Mouse (Mus musculus): Measurements from ENCODE around the gene Vmn2r83.

Vmn2r83 gene

GRCm38 (mm10) chr10:79537781-79538180, 69.2 kb downstream of the Vmn2r83 start:
- no peak for DNase-seq

DNA sequence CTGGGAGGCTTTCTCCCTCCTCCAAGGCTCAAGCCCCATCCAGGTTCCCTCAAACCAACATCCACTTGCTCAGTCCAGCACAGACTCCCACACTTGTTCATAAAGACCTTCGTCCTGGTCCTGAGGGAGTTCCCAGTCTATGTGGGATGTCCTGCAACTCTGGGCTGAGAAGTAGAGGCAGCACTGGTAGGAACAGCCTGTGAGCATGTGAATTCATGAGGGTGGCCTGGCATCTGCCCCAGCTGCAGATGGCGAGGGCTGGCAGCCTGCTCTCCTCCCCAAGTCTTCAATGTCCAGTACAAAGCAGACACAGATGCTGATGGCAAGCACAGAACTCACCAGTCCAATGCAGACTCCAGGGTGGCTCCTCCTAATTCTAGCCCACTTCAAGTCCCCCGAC, 69.8 kb downstream of the Vmn2r83 start:
- no peak for DNase-seq

- DNase-seq: no peak
Measured at GRCm38 (mm10) chr10:79538873-79539272, 70.3 kb downstream of the Vmn2r83 start.

GRCm38 (mm10) chr10:79539701-79540495, 71.4 kb downstream of the Vmn2r83 start:
- no peak for DNase-seq

DNA sequence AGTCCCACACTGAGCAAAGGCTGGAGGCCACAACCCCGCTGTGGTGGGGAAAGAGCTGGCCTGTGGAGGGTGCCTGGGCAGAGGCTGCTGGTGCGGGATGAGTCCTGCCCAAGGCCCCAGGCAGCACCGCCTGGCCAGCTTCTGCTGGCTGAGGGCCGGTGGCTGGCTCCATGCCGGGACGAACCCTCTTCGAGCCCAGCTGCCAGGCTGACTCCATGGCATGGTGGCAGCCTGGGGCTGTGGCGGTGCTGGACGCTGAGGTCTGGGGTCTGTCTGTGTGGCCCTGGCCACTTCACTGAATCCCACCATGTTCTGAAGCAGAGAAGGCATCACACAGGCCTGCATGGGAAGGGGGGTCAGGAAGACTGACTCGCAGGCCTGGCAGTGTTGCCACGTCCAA, 72.2 kb downstream of the Vmn2r83 start:
- no peak for DNase-seq

- peak; percentile 57 for DNase-seq
Measured at GRCm38 (mm10) chr10:79541522-79541921, 73.0 kb downstream of the Vmn2r83 start.

DNA sequence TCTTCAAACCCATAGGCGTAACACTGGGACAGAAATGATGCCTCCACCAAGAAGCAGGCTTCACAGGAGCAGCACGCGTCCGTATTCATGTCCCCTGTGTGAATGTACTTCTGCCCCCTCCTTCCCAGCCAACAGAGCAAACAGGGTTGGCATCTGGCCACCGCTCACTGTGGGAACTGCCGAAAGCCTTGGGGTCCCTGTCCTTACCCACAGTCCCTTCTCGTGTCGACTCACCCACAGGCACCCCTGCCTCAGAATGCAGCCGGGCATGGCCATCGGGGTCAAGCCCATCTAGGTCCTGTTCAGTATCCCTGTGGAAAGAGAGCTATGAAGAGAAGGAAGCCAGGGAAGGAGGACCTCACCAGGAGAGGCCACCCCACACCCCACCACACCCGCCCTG, 73.6 kb downstream of the Vmn2r83 start:
- DNase-seq: no peak
